Mouse (Mus musculus) gastrocnemius, postnatal 4 days (tissue): Measurements from ENCODE around the gene Sycp3. TPM values are rescaled to one million over a fixed set of nuclear protein-coding genes. Genes with fewer than 3 reads are reported as not detected.
A peak's percentile ranks its signal among the peaks of the same experiment; 100 is the strongest.
"Not testable (repeated sequence)": the region's sequence is repeated elsewhere in the genome, so short reads cannot be mapped to it uniquely, and the experiment has no call there.

ENCODE experiments used
- DNase-seq, 2 experiments: peaks; one replicate each; pipeline ENCODE4 v3.0.0; 2021 to 2022; ENCODE audit warnings: low spot score in 2 of 2, mixed read lengths in 2 of 2
- total RNA-seq, 2 experiments: library from RNA; stranded (reverse); gene quantifications; 2 replicates each; pipeline ENCODE4 v1.2.3; 2021

The Sycp3 gene
- total RNA-seq, 2 experiments from 2014 or later: 0.29 TPM; not detected in 1

DNA sequence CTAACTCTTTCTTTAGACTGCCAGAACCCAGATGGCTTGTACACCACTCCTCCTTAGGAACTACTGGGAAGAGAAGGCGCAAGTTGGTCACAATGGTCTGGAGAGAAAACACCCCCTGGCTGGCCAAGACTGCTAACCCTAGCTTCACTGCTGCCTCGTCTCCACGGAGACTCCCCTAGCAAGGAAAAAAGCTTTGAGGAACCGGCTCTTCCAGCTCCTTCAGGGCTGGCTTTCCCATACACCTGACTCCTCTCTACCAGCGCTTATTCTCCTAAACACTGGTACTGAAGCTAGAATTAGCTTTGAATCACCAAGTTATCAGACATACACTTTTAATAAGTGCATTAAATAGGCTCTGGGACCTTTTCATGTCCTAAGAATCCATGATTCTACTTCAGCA is 40.6 kb downstream of the Sycp3 start:
- DNase-seq: no peak

GRCm38 (mm10) chr10:88501370-88501769 is 42.0 kb downstream of the Sycp3 start:
- DNase-seq: no peak

DNA sequence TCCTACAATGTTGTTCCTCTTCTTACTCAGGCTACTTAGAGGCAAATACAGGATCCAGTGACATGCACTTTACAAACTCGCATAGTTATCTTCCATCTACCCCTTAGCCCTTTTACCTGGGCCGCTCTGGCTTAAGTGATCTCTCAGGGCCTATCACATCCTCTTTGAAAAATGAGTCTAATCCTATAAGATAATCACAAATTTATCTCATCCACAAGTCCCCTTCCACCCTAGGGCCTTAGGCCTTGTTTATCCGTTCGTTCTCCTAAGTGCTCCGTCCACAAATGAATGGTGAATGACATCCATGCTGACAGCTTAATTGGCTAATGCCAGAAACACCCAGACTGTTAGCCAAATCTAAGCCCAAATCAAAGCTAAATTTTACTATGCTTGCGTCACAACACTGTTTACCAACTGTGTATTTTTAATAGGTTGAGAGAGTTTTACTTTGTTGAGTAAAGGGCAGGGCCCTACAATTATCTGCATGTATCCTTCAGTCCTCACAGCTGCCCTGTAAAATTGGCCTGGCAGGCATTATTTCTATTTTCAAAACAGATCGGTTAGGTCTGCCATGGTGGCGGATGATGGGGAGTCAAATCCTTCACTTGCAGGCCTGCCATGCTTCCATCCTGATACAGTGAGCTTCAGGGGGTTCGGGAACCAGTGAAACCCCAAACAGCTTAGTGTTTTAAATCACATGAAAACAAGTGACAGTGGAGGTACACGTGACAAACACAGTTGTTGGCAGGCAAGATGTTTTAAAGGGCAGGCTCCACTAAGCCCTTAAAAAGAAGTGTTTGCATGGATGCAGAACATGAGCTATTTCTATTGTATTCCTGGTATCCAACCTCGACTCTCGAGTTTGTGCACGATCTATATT is 42.8 kb downstream of the Sycp3 start:
- no peak for DNase-seq

DNA sequence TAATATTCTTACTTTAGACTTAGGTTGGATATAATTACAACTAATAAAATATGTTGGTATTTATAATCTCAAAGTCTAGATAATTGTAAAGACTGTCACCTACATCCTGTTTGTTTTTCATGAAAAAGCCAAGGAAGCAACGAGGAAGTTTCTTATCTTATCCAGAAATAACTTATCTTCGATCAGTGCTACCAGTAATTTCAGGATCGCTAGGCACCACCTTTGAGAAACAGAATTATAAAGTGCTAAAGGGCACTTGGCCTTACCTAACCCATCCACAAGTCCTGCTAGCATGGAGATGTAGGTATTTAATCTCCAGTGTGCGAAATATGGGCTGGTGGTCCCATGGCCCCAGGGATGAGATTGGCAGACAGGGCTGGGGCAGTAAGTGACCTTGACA is 43.5 kb downstream of the Sycp3 start:
- DNase-seq: no peak

DNA sequence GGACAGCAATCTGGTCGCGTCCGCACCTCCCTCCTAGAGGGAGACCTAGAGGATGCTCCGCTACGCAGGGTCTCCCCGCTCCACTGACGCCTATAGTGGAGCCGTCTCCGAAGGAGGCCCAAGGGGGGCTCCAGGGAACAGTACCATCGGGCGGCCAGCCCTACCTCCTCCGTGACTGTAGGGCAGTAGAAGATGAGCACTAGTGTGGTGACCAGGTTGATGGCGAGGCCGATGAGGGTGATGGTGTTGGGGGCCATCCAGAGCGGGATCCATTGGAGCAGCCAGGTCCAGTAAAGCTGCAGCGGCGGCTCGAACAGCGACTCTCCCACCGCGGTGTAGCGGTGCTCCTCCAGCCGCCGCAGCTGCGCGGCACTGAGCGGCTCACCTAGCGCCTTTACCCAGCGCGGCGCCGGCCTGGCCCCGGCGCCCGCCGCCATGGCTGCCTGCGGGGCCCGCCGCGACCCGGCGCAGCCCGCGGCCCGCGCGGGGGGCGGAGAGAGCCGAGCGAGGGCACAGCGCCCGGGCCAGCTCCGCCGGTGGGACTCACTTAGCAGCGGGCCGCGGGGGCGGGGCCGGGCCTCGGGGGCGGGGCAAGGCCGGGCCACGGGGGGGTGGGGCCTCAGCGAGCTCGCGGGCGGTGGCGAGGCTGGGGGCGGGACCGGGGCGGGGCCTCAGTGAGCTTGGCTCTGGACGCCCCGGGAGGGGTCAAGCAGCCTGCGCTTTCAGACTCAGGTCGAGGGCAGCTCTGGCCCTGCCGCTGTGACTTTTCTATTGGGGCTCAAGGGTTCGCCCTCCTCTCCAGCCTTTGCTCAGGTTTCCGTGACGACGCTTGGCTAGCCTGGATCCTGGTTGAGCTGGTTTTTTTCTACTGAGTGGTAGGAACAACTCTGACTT is 44.3 kb downstream of the Sycp3 start, which contains the start of gene Chpt1:
TSS of gene Chpt1 (minus strand) at position 653 of the 894 bp plus-strand sequence.
- DNase-seq: peak; percentile 88 to 90

DNA sequence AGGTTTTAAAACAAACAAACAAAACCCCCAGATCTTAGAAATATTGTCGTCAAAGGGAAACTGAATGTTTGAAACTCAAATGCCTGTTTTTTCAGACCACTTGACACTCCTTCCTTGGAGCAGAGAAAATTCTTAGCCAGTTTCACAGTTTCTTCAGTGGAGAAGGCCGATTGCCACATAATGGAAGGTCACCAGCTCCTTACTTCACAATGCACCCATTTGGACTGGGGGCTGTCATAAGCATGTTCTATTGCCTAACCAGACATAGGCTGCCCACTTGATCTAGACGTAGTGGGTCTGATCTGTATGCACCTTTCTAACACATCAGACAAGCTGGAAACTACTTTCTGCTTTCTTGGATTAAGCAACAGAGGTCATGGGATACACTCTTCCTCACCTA is 45.1 kb downstream of the Sycp3 start:
- no peak for DNase-seq

DNA sequence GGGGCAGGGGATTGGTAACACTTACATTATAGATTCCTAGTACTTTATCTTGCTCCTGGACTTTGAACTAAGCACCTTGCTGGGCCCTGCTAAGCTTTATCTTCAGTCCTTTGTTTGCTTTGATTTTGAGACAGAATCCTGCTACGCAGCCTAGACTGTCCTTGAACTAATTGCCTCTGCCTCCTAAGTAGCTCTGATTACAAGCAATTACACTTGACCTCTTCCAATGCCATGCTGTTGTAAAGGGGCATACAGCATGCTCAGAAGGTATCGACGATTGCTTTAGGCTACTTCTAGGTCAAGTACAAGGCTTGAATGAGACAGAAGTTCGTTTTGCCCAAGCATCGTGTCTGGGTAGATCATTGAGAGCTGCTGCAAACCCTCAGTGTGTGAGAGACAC is 45.9 kb downstream of the Sycp3 start:
- no peak for DNase-seq

- no peak for DNase-seq
These were observed 48.3 kb downstream of the Sycp3 start for GRCm38 (mm10) chr10:88507691-88508143.

GRCm38 (mm10) chr10:88510503-88511271 is 51.3 kb downstream of the Sycp3 start:
- DNase-seq: no peak

DNA sequence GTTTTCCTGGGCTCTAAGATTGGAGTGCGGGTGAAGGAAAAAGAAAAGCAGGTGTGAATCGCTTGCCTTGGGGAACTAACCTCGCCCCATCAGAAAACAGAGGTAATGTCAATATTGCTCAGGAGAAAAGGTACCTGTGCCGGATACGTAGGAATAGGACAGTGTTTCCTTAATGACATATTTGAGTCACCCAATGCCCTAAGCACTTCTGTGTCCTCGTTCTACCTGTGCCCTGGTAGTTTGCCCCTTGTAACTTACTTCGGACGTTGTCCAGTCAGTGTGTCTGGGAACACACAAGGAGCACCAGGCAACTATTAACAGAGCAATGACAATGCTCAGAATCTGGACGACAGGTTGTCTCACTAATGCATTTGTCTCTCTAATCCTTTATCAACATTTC is 52.0 kb downstream of the Sycp3 start:
- DNase-seq: no peak

GRCm38 (mm10) chr10:88513574-88514135 is 54.3 kb downstream of the Sycp3 start:
- DNase-seq: no peak

DNA sequence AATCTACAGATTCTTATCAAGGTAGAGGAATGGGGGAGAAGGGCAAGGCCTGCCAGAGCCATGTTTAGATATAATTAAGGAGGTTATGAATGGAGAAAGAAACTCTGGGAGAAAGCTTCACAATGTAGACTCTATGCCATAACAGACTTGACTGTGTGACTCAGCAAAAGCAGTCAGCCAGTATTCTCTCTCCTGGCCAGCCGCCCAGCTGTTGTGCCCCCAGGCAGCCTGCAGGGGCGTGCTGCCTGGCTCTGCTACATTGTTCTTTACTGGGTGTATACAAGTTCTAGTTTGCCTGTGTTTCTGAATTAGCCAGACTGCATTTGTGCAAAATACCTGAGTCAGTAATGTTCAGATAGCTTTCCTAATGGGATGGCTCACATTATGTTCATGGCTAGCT is 55.1 kb downstream of the Sycp3 start:
- DNase-seq: peak; percentile 49 to 62

- not testable (repeated sequence) for DNase-seq
These were observed 55.7 kb downstream of the Sycp3 start for GRCm38 (mm10) chr10:88515049-88515448.

- no peak for DNase-seq
These were observed 63.4 kb downstream of the Sycp3 start for GRCm38 (mm10) chr10:88522795-88523194.

Other genes with a start within 250 kb of the Sycp3 start
- 1 to 10 TPM; 4.2 to 4.9 TPM for gene Dram1, start 80.5 kb upstream of the Sycp3 start, total RNA-seq
- 10 to 100 TPM; 14.7 to 14.9 TPM for gene Gnptab, start 80.4 kb upstream of the Sycp3 start, total RNA-seq
- 10 to 100 TPM; 27.9 to 32.9 TPM for gene Chpt1, start 44.5 kb downstream of the Sycp3 start, total RNA-seq
- gene Mybpc1, start 145.6 kb downstream of the Sycp3 start, total RNA-seq: 1,000 to 10,000 TPM; 2,325 to 2,389 TPM
- gene Spic, start 225.4 kb downstream of the Sycp3 start, total RNA-seq: under 1 TPM in 1 of 2 experiments, not detected in 1; 0.29 TPM